Mouse (Mus musculus) CD8-positive naive resting alpha-beta T cell, adult 2 months (primary cell): ENCODE measurements at regions not wholly inside any gene's neighbourhood (a gene's known extent, or its start where the extent isn't known, plus 50 kb on each side); places are given as distances from the start of the nearest gene placed in this dataset.
A peak's percentile ranks its signal among the peaks of the same experiment; 100 is the strongest.

Experiments
- DNase-seq, 2 experiments: peaks; one replicate each; pipeline ENCODE4 v3.0.0; 2022; ENCODE audit warnings: low read depth in 2 of 2, low spot score in 2 of 2

- DNase-seq, result no peak
Observed at GRCm38 (mm10) chr1:38739018-38739417, 74.3 kb upstream of the Aff3 start.

- DNase-seq, result no peak
Observed at GRCm38 (mm10) chr1:38735768-38736167, 71.0 kb upstream of the Aff3 start.

- DNase-seq, result no peak
Observed at GRCm38 (mm10) chr1:38733201-38733600, 68.4 kb upstream of the Aff3 start.

GRCm38 (mm10) chr1:38729977-38730782 lies 65.4 kb upstream of the Aff3 start:
- DNase-seq, result no peak

- DNase-seq, result no peak
Observed at GRCm38 (mm10) chr1:38725805-38726204, 61.0 kb upstream of the Aff3 start.

- no peak for DNase-seq
Observed at GRCm38 (mm10) chr1:38724631-38725030, 59.9 kb upstream of the Aff3 start.

GRCm38 (mm10) chr1:38722155-38722554 lies 57.4 kb upstream of the Aff3 start:
- no peak for DNase-seq

GRCm38 (mm10) chr1:38720287-38720686 lies 55.5 kb upstream of the Aff3 start:
- DNase-seq, result peak in 1 of 2 experiments; percentile 20

- no peak for DNase-seq
Observed at GRCm38 (mm10) chr1:38715621-38716020, 50.9 kb upstream of the Aff3 start.
